Mouse (Mus musculus): Measurements from ENCODE around the gene Atp5l.

Gene Atp5l

GRCm38 (mm10) chr9:44897024-44897423 is 23.5 kb downstream of the Atp5l start:
- no peak for DNase-seq (ENCODE audit: low read depth, low spot score)

GRCm38 (mm10) chr9:44892664-44893063 is 27.9 kb downstream of the Atp5l start:
- peak; percentile 47 for DNase-seq (ENCODE audit: low read depth, low spot score)

GRCm38 (mm10) chr9:44891210-44891609 is 29.3 kb downstream of the Atp5l start:
- DNase-seq (ENCODE audit: low read depth, low spot score) = no peak

GRCm38 (mm10) chr9:44890122-44890521 is 30.4 kb downstream of the Atp5l start:
- DNase-seq (ENCODE audit: low read depth, low spot score) = no peak

- DNase-seq (ENCODE audit: low read depth, low spot score) = no peak
These were observed 32.4 kb downstream of the Atp5l start for GRCm38 (mm10) chr9:44888114-44888624.

GRCm38 (mm10) chr9:44882981-44883569 is 37.5 kb downstream of the Atp5l start:
- DNase-seq (ENCODE audit: low read depth, low spot score) = peak; percentile 29

- DNase-seq (ENCODE audit: low read depth, low spot score) = peak; percentile 69
These were observed 38.0 kb downstream of the Atp5l start for GRCm38 (mm10) chr9:44882436-44882980.

- peak; percentile 73 for DNase-seq (ENCODE audit: low read depth, low spot score)
These were observed 38.6 kb downstream of the Atp5l start for GRCm38 (mm10) chr9:44881941-44882435.

- DNase-seq (ENCODE audit: low read depth, low spot score) = peak; percentile 88
These were observed 39.2 kb downstream of the Atp5l start, which contains the start of gene Kmt2a for GRCm38 (mm10) chr9:44881221-44881871. Kmt2a (minus strand) TSS chr9:44881296.

GRCm38 (mm10) chr9:44880309-44881081 is 40.0 kb downstream of the Atp5l start:
- DNase-seq (ENCODE audit: low read depth, low spot score) = peak; percentile 51

GRCm38 (mm10) chr9:44879694-44880271 is 40.8 kb downstream of the Atp5l start:
- DNase-seq (ENCODE audit: low read depth, low spot score) = peak; percentile 24

GRCm38 (mm10) chr9:44878776-44879500 is 41.6 kb downstream of the Atp5l start:
- peak; percentile 14 for DNase-seq (ENCODE audit: low read depth, low spot score)

GRCm38 (mm10) chr9:44877686-44878085 is 42.9 kb downstream of the Atp5l start:
- no peak for DNase-seq (ENCODE audit: low read depth, low spot score)

GRCm38 (mm10) chr9:44875476-44875875 is 45.1 kb downstream of the Atp5l start:
- no peak for DNase-seq (ENCODE audit: low read depth, low spot score)

- no peak for DNase-seq (ENCODE audit: low read depth, low spot score)
These were observed 46.3 kb downstream of the Atp5l start for GRCm38 (mm10) chr9:44874198-44874597.

GRCm38 (mm10) chr9:44873665-44874064 is 46.9 kb downstream of the Atp5l start:
- no peak for DNase-seq (ENCODE audit: low read depth, low spot score)

- no peak for DNase-seq (ENCODE audit: low read depth, low spot score)
These were observed 52.0 kb downstream of the Atp5l start for GRCm38 (mm10) chr9:44868336-44869094.

GRCm38 (mm10) chr9:44867664-44868063 is 52.9 kb downstream of the Atp5l start:
- no peak for DNase-seq (ENCODE audit: low read depth, low spot score)

- no peak for DNase-seq (ENCODE audit: low read depth, low spot score)
These were observed 53.9 kb downstream of the Atp5l start for GRCm38 (mm10) chr9:44866501-44867240.
